Mouse (Mus musculus) heart, adult 10 weeks (tissue): ENCODE results near the gene Acly. TPM values are rescaled to one million over a fixed set of nuclear protein-coding genes. Genes with fewer than 3 reads are reported as not detected.

ENCODE experiments used
- polyA plus RNA-seq: library from polyadenylated mRNA; stranded (reverse); fragments of 350-450 nt; fragmentation: Illumina TruSeq; extraction: RNeasy Lipid Tissue Mini Kit (QIAGEN cat#74804); gene quantifications from one replicate; pipeline ENCODE4 v1.2.3, GENCODE M21; 2014; ENCODE audit warnings: low read depth, low replicate concordance

Acly gene
- polyA plus RNA-seq: 31.9 TPM

DNA sequence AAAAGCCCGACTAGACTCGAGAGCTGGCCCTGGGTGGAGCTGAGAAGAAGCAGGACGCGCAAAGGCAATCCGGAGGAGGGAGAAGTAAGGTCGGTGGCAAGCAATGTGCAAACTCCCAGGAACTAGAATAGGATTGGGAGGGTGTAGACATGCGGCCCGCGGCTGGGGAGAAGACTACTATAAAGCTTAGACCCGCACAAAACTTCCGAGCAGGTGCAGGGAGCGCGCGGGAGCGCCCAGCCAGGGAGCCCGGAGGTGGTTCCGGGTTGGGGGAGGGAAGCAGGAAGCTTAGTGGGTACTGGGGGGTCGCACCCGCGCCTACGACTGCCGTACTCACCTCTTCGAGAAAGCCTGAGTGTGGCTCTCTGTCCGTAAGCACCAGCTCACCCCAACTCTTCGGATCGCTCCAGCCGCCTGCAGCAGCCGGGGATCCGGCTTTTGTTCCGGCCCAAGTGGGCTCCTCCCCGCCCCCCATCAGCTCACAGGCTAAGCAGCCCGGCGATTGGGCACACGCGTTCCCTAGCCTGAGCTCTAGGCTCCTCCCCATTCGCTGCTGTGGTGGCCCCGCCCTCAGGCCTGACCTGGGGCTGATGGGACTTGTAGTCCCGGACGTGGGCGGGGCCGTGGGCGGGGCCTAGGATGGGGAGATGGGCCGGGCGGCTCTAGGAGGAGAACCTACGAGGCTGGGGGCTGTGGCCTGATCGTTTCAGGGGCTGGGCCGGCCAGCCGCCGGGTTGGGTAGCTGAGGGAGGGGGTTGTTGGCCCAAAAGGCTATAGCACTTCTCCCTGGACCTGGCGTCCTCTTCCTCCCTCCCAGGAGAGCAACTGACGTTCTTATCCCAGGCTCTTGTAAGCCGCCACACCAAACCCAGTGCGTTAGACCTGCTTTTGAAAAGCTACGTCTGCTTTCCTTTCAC lies at the start of gene Acly:
Acly (minus strand) TSS at position 543 of the 917 bp plus-strand sequence.

DNA sequence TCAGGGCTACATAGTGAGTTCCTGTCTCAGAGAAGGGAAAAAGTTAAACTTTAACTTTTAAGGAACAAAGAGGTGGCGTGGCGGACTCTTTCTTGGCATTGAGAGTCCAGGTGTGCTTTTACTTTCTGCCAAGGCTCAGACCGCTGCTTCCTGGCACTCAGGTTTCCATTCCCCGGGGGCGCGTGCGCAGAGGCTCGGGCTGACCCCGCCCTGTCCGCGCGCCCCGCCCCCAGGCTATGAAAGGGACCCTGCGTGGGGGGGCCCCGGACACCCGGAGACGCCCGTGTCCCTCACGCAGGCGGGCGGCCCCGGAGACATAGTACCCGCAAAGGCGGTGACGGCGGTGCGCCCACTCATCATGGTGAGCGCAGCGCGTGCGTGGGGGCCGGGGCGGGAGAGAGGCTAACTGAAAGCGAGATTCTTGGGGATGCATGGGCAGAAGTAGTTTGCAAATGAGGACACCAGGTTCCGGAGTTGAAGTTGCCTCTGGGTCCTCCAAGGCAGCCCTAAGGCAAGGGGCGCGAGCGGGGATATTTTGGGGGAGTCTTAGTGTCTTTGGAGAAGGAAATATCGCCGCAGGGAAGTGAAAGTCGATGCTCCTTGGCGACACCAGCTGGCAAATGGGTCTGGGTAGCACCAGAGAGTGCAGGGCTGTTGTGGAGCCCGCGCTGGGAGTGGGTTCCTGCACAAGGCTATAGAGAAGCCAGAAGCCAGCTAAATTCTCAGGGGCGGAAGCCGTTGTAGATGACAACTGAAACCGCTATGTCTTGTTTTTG lies 47.1 kb upstream of the Acly start, which contains the start of gene Cnp:
Cnp (plus strand) TSS at position 197 of the 776 bp plus-strand sequence.

DNA sequence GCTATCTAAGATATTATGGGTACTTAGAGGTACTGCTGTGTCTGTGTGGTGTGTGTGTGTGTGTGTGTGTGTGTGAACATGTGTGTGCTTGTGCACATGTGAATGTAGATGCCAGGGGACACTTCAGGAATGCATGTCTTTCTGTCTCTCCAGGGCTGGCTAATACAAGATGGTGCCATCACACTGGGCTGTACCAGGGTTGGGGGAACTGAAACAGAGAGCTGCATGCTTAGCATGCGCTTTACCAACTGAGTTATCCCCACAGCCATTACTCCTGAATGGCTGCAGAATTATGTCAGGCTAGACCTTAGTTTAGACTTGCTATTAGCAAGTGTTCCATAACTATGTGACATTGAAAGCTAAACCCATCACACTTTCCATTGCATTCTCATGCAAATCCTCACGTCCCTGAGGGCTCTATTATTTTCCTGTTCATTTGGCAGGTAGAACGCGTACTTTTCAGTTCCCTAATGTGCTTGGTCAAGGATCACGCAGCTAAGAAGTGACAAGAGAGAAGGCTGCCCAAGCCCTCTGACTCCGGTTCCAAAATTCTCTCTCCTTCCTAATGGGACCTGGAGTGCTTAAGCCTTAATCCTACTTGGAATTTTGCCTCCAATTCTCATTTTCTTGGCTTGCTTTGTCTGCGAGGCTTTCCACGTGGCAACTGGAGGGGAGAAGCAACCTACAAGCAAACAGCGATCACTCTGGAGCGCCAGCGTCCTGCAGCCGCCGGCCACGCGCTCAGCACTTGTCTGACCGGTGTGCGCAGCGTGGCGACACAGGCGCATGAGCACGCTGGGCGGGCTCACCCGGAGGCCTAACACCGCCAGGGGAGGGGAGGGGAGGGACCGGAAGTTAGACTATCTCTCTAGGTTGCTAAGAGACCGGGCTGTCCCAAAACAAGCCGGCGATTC lies 17.3 kb upstream of the Acly start, which contains the start of gene Ttc25:
Ttc25 (plus strand) TSS at position 776 of the 914 bp plus-strand sequence.

DNA sequence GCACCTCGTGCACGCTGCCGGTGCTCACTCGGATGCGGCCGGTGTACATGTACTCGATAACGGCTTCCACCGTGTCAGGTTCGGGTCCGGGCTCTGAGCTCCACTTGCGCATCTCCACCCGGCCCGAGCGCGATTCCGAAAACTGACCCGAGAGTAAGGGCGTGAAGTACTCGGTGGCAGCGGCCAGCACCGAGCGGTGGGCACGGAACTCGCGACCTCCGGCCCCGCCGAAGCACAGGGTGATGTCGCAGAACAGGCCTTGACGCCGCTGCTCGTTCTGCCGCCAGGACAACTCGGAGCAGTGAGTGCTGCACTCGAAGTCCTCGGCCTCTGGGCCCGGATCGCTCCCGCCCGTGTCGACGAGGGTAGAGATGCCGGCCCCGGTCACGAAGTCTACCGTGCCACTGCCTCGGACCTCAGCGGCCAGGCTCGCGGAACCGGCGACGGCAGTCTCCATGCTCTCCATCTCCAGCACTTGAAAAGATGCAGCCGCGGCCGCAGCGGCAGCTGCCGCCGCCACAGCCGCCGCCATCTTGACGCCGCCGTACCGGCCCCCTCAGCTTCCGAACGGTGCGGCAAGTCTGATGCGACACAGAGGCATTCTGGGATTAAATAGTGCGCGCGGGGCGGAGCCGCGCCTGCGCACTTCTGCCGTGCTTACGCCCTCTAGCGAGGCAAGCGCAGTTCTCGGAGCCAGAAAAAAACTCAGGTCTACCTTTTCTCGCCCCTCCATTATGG lies 55.4 kb downstream of the Acly start, which contains the start of gene Klhl11:
Klhl11 (minus strand) TSS at position 545 of the 738 bp plus-strand sequence.

DNA sequence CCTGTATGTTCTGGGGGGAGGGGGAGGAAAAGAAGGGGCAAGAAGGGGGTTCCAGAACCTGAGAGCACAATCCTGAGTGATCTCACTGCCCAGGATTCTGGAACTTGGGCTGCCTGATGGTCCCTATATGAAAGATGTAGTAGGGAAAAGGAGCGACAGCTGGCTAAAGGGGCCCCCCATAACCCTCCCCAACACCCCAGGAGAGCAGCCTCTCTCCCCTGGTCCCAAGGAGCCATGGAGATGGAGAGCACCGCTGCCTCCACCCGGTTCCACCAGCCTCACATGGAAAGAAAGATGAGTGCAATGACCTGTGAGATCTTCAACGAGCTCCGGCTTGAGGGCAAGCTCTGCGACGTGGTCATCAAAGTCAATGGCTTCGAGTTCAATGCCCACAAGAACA lies 86.0 kb downstream of the Acly start, which contains the start of the genes Nt5c3b and Klhl10:
Nt5c3b (minus strand) TSS at position 12 of the 400 bp plus-strand sequence.
Klhl10 (plus strand) TSS at position 121 of the 400 bp plus-strand sequence.

Other genes starting within 250 kb of the Acly start
- gene Eif1, start 208.1 kb downstream of the Acly start, polyA plus RNA-seq: 1,167 TPM
- gene Gast, start 193.6 kb downstream of the Acly start, polyA plus RNA-seq: not detected
- gene Hap1, start 171.9 kb downstream of the Acly start, polyA plus RNA-seq: 1.4 TPM
- 166 TPM for gene Jup, start 130.2 kb downstream of the Acly start, polyA plus RNA-seq
- gene P3h4, start 113.2 kb downstream of the Acly start, polyA plus RNA-seq: 34.0 TPM
- 24.7 TPM for gene Fkbp10, start 112.3 kb downstream of the Acly start, polyA plus RNA-seq
- 42.9 TPM for gene Nt5c3b, start 86.2 kb downstream of the Acly start, polyA plus RNA-seq
- gene Klhl10, start 86.1 kb downstream of the Acly start, polyA plus RNA-seq: 0.45 TPM
- gene Klhl11, start 55.3 kb downstream of the Acly start, polyA plus RNA-seq: 4.8 TPM
- 0.29 TPM for gene Ttc25, start 17.6 kb upstream of the Acly start, polyA plus RNA-seq
- 9.0 TPM for gene Cnp, start 46.9 kb upstream of the Acly start, polyA plus RNA-seq
- 51.3 TPM for gene Nkiras2, start 91.2 kb upstream of the Acly start, polyA plus RNA-seq
- 153 TPM for gene Dnajc7, start 92.2 kb upstream of the Acly start, polyA plus RNA-seq
- gene Zfp385c, start 164.5 kb upstream of the Acly start, polyA plus RNA-seq: 0.21 TPM
- gene Dhx58, start 176.3 kb upstream of the Acly start, polyA plus RNA-seq: 2.5 TPM
- 16.9 TPM for gene Kat2a, start 184.5 kb upstream of the Acly start, polyA plus RNA-seq
- gene Hspb9, start 185.8 kb upstream of the Acly start, polyA plus RNA-seq: not detected
- gene Rab5c, start 210.2 kb upstream of the Acly start, polyA plus RNA-seq: 55.1 TPM
- not detected for gene Kcnh4, start 231.9 kb upstream of the Acly start, polyA plus RNA-seq
- not detected for gene Hcrt, start 234.9 kb upstream of the Acly start, polyA plus RNA-seq
- 14.6 TPM for gene Ghdc, start 243.0 kb upstream of the Acly start, polyA plus RNA-seq